Mouse (Mus musculus) spleen, postnatal 36 days (tissue): ENCODE results near the gene Elfn1.

ENCODE experiments used
- DNase-seq, 2 experiments: peaks; one replicate each; pipeline ENCODE4 v3.0.0; 2022; ENCODE audit warnings: low spot score in 2 of 2, mixed read lengths in 1 of 2

Elfn1 gene

GRCm38 (mm10) chr5:140021755-140022154 lies 114.0 kb downstream of the Elfn1 start:
- DNase-seq, result no peak

- DNase-seq, result no peak
These were observed 115.1 kb downstream of the Elfn1 start for GRCm38 (mm10) chr5:140022861-140023260.

DNA sequence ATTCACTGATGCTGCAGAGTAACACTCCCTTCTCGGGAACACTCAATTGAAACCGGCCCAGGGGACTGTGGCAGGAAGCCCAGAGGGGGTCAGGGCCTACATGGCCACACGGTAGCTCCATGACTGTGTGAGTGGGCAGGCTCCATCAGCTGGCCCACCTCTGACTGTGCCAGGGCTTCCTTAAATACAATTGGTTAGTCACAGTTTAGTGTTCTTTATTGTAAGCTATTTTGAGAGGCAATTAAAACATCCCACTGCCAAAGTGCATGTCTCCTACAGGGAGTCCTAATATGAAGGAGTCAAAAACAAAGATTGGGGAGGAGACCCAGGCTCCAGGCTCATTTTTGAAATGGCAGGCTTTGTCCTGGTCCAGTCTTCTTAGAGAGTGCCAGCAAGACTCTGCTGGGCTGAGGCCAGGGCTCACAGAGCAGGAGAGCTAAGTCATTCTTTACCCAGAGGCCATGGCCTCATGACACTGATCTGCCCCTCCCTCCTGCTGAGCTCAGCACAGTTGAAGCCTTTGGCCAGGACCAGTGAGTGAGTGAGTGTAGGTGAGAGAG lies 116.3 kb downstream of the Elfn1 start:
- DNase-seq, result peak in 1 of 2 experiments; percentile 25
